In the genomic region with DNA sequence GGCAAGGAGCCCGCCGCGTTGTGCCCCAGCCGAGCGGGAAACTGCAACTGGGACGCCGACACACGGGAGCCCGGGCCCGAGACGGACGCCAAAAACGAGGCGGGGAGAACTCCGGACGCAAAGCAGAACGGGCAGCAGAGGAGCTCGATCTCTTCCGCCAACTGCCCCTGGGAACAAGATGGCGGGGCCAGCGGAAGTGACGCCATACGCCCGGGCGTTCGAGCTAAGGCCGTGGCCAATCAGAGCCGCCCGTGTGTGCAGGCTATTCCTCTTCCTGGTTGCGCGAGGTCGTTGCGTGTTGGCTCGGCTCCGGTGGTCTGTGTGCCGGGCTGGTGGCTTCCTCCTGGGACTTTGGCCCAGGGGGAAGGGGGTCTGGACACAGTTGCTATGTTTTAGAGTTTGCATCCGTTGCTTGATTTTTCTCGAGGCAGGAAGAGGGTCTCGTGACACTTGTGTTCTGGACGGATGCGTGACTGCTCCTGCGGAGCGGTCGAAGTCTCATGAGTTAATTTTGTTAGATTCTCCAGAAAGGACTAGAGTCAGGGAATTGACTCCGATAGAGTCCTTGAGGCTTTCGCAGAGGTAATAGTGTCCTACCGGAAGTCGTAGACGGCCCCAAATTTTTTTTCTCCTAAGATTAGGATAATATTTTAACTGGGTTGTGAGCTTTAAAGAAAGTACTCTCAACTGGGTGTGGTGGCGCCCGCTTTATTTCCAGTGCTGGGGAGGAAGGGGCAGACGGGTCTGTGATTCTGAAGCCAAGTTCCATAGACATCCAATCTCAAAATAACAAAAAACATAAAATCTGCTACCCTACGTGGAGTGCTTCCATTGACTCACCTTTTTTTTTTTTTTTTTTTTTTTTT, we compare ENCODE assay signal across 8 mouse cellular contexts. TPM values are rescaled to one million over a fixed set of nuclear protein-coding genes. Genes with fewer than 3 reads are reported as not detected.
DNase-seq lines count a peak whose midpoint lies in the region; ATAC-seq and TF ChIP-seq lines count a peak whose summit lies in the region.

TSS of gene Prpf38b (minus strand) at position 180 of the 866 bp plus-strand sequence.

- in situ Hi-C loops in Patski (cut with MboI; ENCODE audit: low pct_unique_long_range_greater_than_20kb), result no loop called here

- H3K4me3 ChIP-seq in hindbrain, embryonic 13.5 days, result peak within 1 kb of the TSS; percentile 96

- ATAC-seq in Patski, result peak; percentile 97
- peak; percentile 100 for ATAC-seq in hindbrain, embryonic 13.5 days (ENCODE audit: low FRiP score)

- CTCF ChIA-PET in Patski (lab: Charles Lee), result interaction anchor here (0.7 to 3.3 kb wide), 13 partner anchors 8 to 211 kb away, joined by 3 to 12 read pairs (median 3); partner anchors contain the start of genes Fam102b and Stxbp3

- H3K4me1 ChIP-seq in hindbrain, embryonic 13.5 days (replicated peaks), result peaks cover 20% of the 10 kb centered on the region

- DNase-seq in Patski (ENCODE audit: low read depth, low spot score), result peak; percentile 85
- DNase-seq in cerebellum, postnatal 14 days, result peak; percentile 95 to 97
- peak; percentile 91 to 94 for DNase-seq in frontal cortex, postnatal 14 days (ENCODE audit: low spot score in 2 of 2)
- peak; percentile 86 for DNase-seq in layer of hippocampus, postnatal 25 days (ENCODE audit: extremely low spot score in 1 of 2, low spot score in 1 of 2)
- DNase-seq in lung, postnatal 25 days (ENCODE audit: low spot score), result peak; percentile 97
- peak; percentile 98 for DNase-seq in retina, embryonic 14.5 days (ENCODE audit: low spot score)
- peak; percentile 94 for DNase-seq in thymus, postnatal 4 days

- peaks cover 3% of the 10 kb centered on the region; the same call in 1 of the 2 replicates for H3K36me3 ChIP-seq in hindbrain, embryonic 13.5 days

- 1% methylated on average over 53 of the region's 53 CpGs for WGBS in hindbrain, embryonic 13.5 days

- POLR2A ChIA-PET in Patski (lab: Charles Lee), result interaction anchor here (0.6 to 2.1 kb wide), 8 partner anchors 9 to 211 kb away, joined by 3 to 13 read pairs (median 6); partner anchors contain the start of genes Fam102b and Stxbp3

- peak within 1 kb of the TSS; percentile 98 for H3K27ac ChIP-seq in hindbrain, embryonic 13.5 days

- peak within 1 kb of the TSS; percentile 94 for H3K9ac ChIP-seq in hindbrain, embryonic 13.5 days

- no peaks in the 10 kb centered on the region for H3K9me3 ChIP-seq in hindbrain, embryonic 13.5 days

- TF ChIP-seq CTCF in Patski (IDR thresholded peaks at IDR 0.05), result no peak

- H3K4me2 ChIP-seq in hindbrain, embryonic 13.5 days, result peak within 1 kb of the TSS; percentile 99

- no peaks in the 10 kb centered on the region for H3K27me3 ChIP-seq in Patski
- no peaks in the 10 kb centered on the region for H3K27me3 ChIP-seq in hindbrain, embryonic 13.5 days

RNA-seq across cellular contexts. Expression of gene Prpf38b, which starts in this region (rescaled TPM):
- 115 TPM for polyA plus RNA-seq in Patski (2021)
- polyA plus RNA-seq in hindbrain, embryonic 13.5 days (2015; fragmentation: Nextera tagmentation; extraction: Ambion mirVana), result 67.6 and 70.4 TPM in 2 replicates
- total RNA-seq in layer of hippocampus, postnatal 25 days (2021), result 10 to 100 TPM; 36.4 to 50.8 TPM

Comparison
In these comparisons a context has a peak if more than half of its experiments do, and no peak if none do; other contexts are left out.
1. Peak in every context shown above with its lines: DNase-seq, ATAC-seq, H3K4me3 ChIP-seq and H3K27ac ChIP-seq.